Mouse (Mus musculus): ENCODE measurements at regions not wholly inside any gene's neighbourhood (a gene's known extent, or its start where the extent isn't known, plus 50 kb on each side); places are given as distances from the start of the nearest gene placed in this dataset.
A peak's percentile ranks its signal among the peaks of the same experiment; 100 is the strongest.

DNA sequence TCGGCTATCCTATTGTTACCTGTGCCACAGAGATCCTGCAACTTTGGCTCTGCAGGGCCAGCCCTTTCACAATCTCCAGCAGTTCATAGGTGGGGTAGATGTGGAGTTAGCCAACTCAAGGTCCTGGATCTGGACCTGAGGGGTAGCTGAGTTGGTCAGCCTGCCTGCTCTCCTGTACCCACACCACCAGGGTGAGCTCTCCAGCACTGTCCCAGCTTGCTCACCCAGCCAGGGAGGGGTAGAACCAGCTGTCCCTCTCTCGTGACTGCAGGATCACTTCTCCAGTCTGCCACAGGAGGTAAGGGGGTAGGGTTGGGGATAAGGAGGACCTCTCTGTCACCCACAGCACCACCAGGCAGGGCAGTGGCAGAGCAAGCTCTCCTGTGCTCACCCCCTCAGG, 104.6 kb upstream of the Arid1b start:
- no peak for TF ChIP-seq POLR2A (IDR thresholded peaks at IDR 0.05; ENCODE audit: borderline replicate concordance, extremely low read depth, low read depth, low read length)
- peak; percentile 35; the same call in 1 of the 2 replicates for TF ChIP-seq CTCF (IDR thresholded peaks at IDR 0.05; ENCODE audit: insufficient read depth, low read length)
